Mouse (Mus musculus) liver, embryonic 14.5 days (tissue): ENCODE data around the gene Apoe. TPM values are rescaled to one million over a fixed set of nuclear protein-coding genes. Genes with fewer than 3 reads are reported as not detected.

Experiments used
- ATAC-seq: fragments of 200-750 bp; cut with Nextera tagmentation; 2 replicates; pipeline ENCODE4 v1.8.0; 2017; ENCODE audit warnings: moderate number of reproducible peaks, mild to moderate bottlenecking, moderate library complexity; ENCODE audit not compliant: insufficient read depth
- DNase-seq, 3 experiments: peaks; one replicate each; pipeline ENCODE4 v3.0.0-alpha.2; 2012 to 2013; ENCODE audit warnings: low read depth in 3 of 3, low spot score in 3 of 3
- H3K27ac ChIP-seq: fragments of 300-500 bp; sonication (generic); 2 replicates; pipeline ENCODE4 v1.5.1; 2014; ENCODE audit warnings: moderate library complexity, mild to moderate bottlenecking, control low read depth, inconsistent platforms
- H3K27me3 ChIP-seq: fragments of 300-500 bp; sonication (generic); 2 replicates; pipeline ENCODE4 v1.6.1; 2014; ENCODE audit warnings: mild to moderate bottlenecking, low read length, moderate library complexity; ENCODE audit not compliant: control insufficient read depth, insufficient read depth
- H3K36me3 ChIP-seq: fragments of 300-500 bp; sonication (generic); replicated peaks from 2 replicates; pipeline ENCODE4 v1.6.1; 2014; ENCODE audit warnings: low read depth; ENCODE audit not compliant: control insufficient read depth, insufficient read depth
- H3K4me1 ChIP-seq, 2 experiments: fragments of 200-500 bp in 1 of 2; fragments of 300-500 bp in 1 of 2; sonication (generic) in 1 of 2; replicated peaks; 2 replicates each; pipeline ENCODE4 v1.6.1; 2012 to 2014; ENCODE audit warnings: antibody characterized with exemption in 1 of 2, inconsistent platforms in 1 of 2, low read length in 1 of 2; ENCODE audit not compliant: control insufficient read depth in 2 of 2, insufficient read depth in 2 of 2
- H3K4me2 ChIP-seq: fragments of 300-500 bp; sonication (generic); 2 replicates; pipeline ENCODE4 v1.6.1; 2014; ENCODE audit warnings: low read depth, mild to moderate bottlenecking, control low read depth, moderate library complexity
- H3K4me3 ChIP-seq, 2 experiments: fragments of 200-500 bp in 1 of 2; fragments of 300-500 bp in 1 of 2; sonication (generic) in 1 of 2; 2 replicates each; pipeline ENCODE4 v1.5.1; 2012 to 2014; ENCODE audit warnings: low read depth in 2 of 2, low read length in 2 of 2, mild to moderate bottlenecking in 2 of 2, control low read depth in 1 of 2, inconsistent platforms in 1 of 2, moderate library complexity in 1 of 2; ENCODE audit not compliant: insufficient read depth in 1 of 2
- H3K9ac ChIP-seq: fragments of 300-500 bp; sonication (generic); replicated peaks from 2 replicates; pipeline ENCODE4 v1.6.1; 2014; ENCODE audit warnings: mild to moderate bottlenecking, control low read depth, moderate library complexity
- H3K9me3 ChIP-seq: fragments of 300-500 bp; sonication (generic); 2 replicates; pipeline ENCODE4 v1.6.1; 2016; ENCODE audit warnings: low read length, mixed read lengths; ENCODE audit not compliant: control insufficient read depth
- CTCF ChIP-seq: IDR thresholded peaks from 2 replicates; pipeline ENCODE4 v1.5.1; 2016; ENCODE audit warnings: antibody characterized with exemption, low read depth, control low read depth
- EP300 ChIP-seq: IDR thresholded peaks from 2 replicates; pipeline ENCODE4 v1.6.1; 2016; ENCODE audit warnings: antibody characterized with exemption, low read depth
- WGBS: fragments of 180-500 bp; shearing (Covaris S2); extraction: QIAGEN DNeasy Blood & Tissue Kit; methylation state at CpG from one replicate; pipeline ENCODE4 v1.1.7; 2014; ENCODE audit not compliant: insufficient replicate concordance; 5-methylcytosine and 5-hydroxymethylcytosine counted together
- polyA plus RNA-seq, 2 experiments: library from polyadenylated mRNA; depleted of rRNA in 1 of 2; stranded (reverse) in 1 of 2; unstranded in 1 of 2; fragments of >200 nt; fragmentation: Nextera tagmentation in 1 of 2; extraction: Ambion mirVana in 1 of 2; gene quantifications; 2 replicates each; pipeline versions ENCODE4 v1.2.1 to v1.2.3; 2012 to 2014

The Apoe gene
- polyA plus RNA-seq, 2 experiments: 1,630 to 2,400 TPM

DNA sequence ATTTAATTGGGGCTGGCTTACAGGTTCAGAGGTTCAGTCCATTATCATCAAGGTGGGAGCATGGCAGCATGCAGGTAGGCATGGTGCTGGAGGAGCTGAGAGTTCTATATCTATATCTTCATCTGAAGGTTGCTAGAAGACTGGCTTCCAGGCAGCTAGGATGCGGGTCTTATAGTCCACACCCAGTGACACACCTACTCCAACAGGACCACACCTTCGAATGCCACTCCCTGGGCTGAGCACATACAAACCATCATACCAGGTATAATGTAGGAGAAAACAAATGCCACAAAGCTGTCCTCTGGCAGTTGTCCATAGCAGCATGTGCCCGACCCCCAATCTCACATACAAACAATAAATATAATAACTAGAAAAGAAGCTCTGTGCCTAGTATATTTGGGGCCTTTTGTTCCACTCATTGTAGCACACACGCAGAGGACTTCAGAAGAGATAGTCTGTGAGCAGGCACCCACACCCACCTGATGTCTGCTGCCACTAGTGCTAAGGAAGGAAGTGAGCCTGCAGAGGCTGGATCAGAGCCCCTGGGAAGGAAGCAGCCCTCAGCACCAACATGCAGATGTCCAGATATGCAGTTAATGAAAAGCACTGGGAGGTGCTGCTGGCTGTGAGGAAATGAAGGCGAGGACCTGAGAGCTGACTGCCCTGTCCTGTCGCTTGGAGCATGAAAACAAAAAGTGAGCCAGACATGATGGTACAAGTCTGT is 47.8 kb downstream of the Apoe start:
- WGBS: 46% methylated on average over 6 of the region's 6 CpGs
- Histone ChIP-seq H3K4me1 (peaks cover 10% of the 10 kb centered on the region in 2 experiments), H3K4me3 (no peak overlapping the region), H3K27me3 (no peaks in the 10 kb centered on the region), H3K9ac (no peak overlapping the region; the same call in 1 of the 2 replicates), H3K27ac (0 out of 2 replicates have a peak overlapping the region, but pooled peaks have one; percentile 12), H3K4me2 (peak overlapping the region; percentile 18), H3K9me3 (no peaks in the 10 kb centered on the region), H3K36me3 (peaks cover 32% of the 10 kb centered on the region)
- peak; percentile 55; the same call in 1 of the 2 replicates for ATAC-seq
- TF ChIP-seq EP300 (no peak), CTCF (no peak)
- no peak for DNase-seq

Other genes starting within 250 kb of the Apoe start
- gene Mark4, start 240.4 kb downstream of the Apoe start, polyA plus RNA-seq (2012; rRNA removed): 2.4 and 2.5 TPM in 2 replicates
- gene Mark4, start 240.4 kb downstream of the Apoe start, polyA plus RNA-seq (2014; fragmentation: Nextera tagmentation; extraction: Ambion mirVana): 0.80 and 2.5 TPM in 2 replicates
- gene Exoc3l2, start 235.9 kb downstream of the Apoe start, polyA plus RNA-seq (2012; rRNA removed): 1.7 and 1.9 TPM in 2 replicates
- gene Exoc3l2, start 235.9 kb downstream of the Apoe start, polyA plus RNA-seq (2014; fragmentation: Nextera tagmentation; extraction: Ambion mirVana): 0.48 and 0.78 TPM in 2 replicates
- gene Bloc1s3, start 190.8 kb downstream of the Apoe start, polyA plus RNA-seq (2012; rRNA removed): 2.0 and 2.7 TPM in 2 replicates
- gene Bloc1s3, start 190.8 kb downstream of the Apoe start, polyA plus RNA-seq (2014; fragmentation: Nextera tagmentation; extraction: Ambion mirVana): 0.39 and 0.56 TPM in 2 replicates
- 24.1 and 28.1 TPM in 2 replicates for gene Trappc6a, start 190.8 kb downstream of the Apoe start, polyA plus RNA-seq (2012; rRNA removed)
- 40.0 and 40.2 TPM in 2 replicates for gene Trappc6a, start 190.8 kb downstream of the Apoe start, polyA plus RNA-seq (2014; fragmentation: Nextera tagmentation; extraction: Ambion mirVana)
- 0.01 and 0.04 TPM in 2 replicates for gene Nkpd1, start 181.3 kb downstream of the Apoe start, polyA plus RNA-seq (2012; rRNA removed)
- not detected in 2 replicates for gene Nkpd1, start 181.3 kb downstream of the Apoe start, polyA plus RNA-seq (2014; fragmentation: Nextera tagmentation; extraction: Ambion mirVana)
- 21.8 and 27.0 TPM in 2 replicates for gene Ppp1r37, start 136.1 kb downstream of the Apoe start, polyA plus RNA-seq (2012; rRNA removed)
- 1.5 and 2.0 TPM in 2 replicates for gene Ppp1r37, start 136.1 kb downstream of the Apoe start, polyA plus RNA-seq (2014; fragmentation: Nextera tagmentation; extraction: Ambion mirVana)
- 0.66 and 0.96 TPM in 2 replicates for gene Zfp296, start 121.9 kb downstream of the Apoe start, polyA plus RNA-seq (2012; rRNA removed)
- 0.38 and 0.41 TPM in 2 replicates for gene Zfp296, start 121.9 kb downstream of the Apoe start, polyA plus RNA-seq (2014; fragmentation: Nextera tagmentation; extraction: Ambion mirVana)
- 34.8 and 39.6 TPM in 2 replicates for gene Gemin7, start 121.6 kb downstream of the Apoe start, polyA plus RNA-seq (2012; rRNA removed)
- 83.1 and 91.6 TPM in 2 replicates for gene Gemin7, start 121.6 kb downstream of the Apoe start, polyA plus RNA-seq (2014; fragmentation: Nextera tagmentation; extraction: Ambion mirVana)
- 21.3 and 23.3 TPM in 2 replicates for gene Clasrp, start 94.7 kb downstream of the Apoe start, polyA plus RNA-seq (2012; rRNA removed)
- gene Clasrp, start 94.7 kb downstream of the Apoe start, polyA plus RNA-seq (2014; fragmentation: Nextera tagmentation; extraction: Ambion mirVana): 7.5 and 8.6 TPM in 2 replicates
- gene Relb, start 69.8 kb downstream of the Apoe start, polyA plus RNA-seq (2012; rRNA removed): 1.0 and 1.1 TPM in 2 replicates
- 0.89 and 1.2 TPM in 2 replicates for gene Relb, start 69.8 kb downstream of the Apoe start, polyA plus RNA-seq (2014; fragmentation: Nextera tagmentation; extraction: Ambion mirVana)
- gene Clptm1, start 34.2 kb downstream of the Apoe start, polyA plus RNA-seq (2012; rRNA removed): 20.6 and 20.9 TPM in 2 replicates
- gene Clptm1, start 34.2 kb downstream of the Apoe start, polyA plus RNA-seq (2014; fragmentation: Nextera tagmentation; extraction: Ambion mirVana): 44.4 and 50.4 TPM in 2 replicates
- 494 and 507 TPM in 2 replicates for gene Apoc2, start 21.2 kb downstream of the Apoe start, polyA plus RNA-seq (2012; rRNA removed)
- gene Apoc2, start 21.2 kb downstream of the Apoe start, polyA plus RNA-seq (2014; fragmentation: Nextera tagmentation; extraction: Ambion mirVana): 990 and 1,023 TPM in 2 replicates
- gene Gm44805, start 17.8 kb downstream of the Apoe start, polyA plus RNA-seq (2012; rRNA removed): 3.3 and 5.1 TPM in 2 replicates
- gene Gm44805, start 17.8 kb downstream of the Apoe start, polyA plus RNA-seq (2014; fragmentation: Nextera tagmentation; extraction: Ambion mirVana): 29.0 and 48.5 TPM in 2 replicates
- gene Apoc4, start 17.7 kb downstream of the Apoe start, polyA plus RNA-seq (2012; rRNA removed): 90.9 and 154 TPM in 2 replicates
- gene Apoc4, start 17.7 kb downstream of the Apoe start, polyA plus RNA-seq (2014; fragmentation: Nextera tagmentation; extraction: Ambion mirVana): 181 and 200 TPM in 2 replicates
- gene Apoc1, start 6.5 kb downstream of the Apoe start, polyA plus RNA-seq (2012; rRNA removed): 203 and 204 TPM in 2 replicates
- 390 TPM in 2 replicates for gene Apoc1, start 6.5 kb downstream of the Apoe start, polyA plus RNA-seq (2014; fragmentation: Nextera tagmentation; extraction: Ambion mirVana)
- 53.7 and 57.3 TPM in 2 replicates for gene Tomm40, start 16.2 kb upstream of the Apoe start, polyA plus RNA-seq (2012; rRNA removed)
- 58.2 and 75.8 TPM in 2 replicates for gene Tomm40, start 16.2 kb upstream of the Apoe start, polyA plus RNA-seq (2014; fragmentation: Nextera tagmentation; extraction: Ambion mirVana)
- gene Nectin2, start 51.3 kb upstream of the Apoe start, polyA plus RNA-seq (2012; rRNA removed): 7.8 and 8.9 TPM in 2 replicates
- gene Nectin2, start 51.3 kb upstream of the Apoe start, polyA plus RNA-seq (2014; fragmentation: Nextera tagmentation; extraction: Ambion mirVana): 10.2 and 10.3 TPM in 2 replicates
- gene Bcam, start 71.8 kb upstream of the Apoe start, polyA plus RNA-seq (2012; rRNA removed): 6.3 and 7.6 TPM in 2 replicates
- gene Bcam, start 71.8 kb upstream of the Apoe start, polyA plus RNA-seq (2014; fragmentation: Nextera tagmentation; extraction: Ambion mirVana): 4.9 and 6.6 TPM in 2 replicates
- 0.95 and 1.2 TPM in 2 replicates for gene Cblc, start 97.6 kb upstream of the Apoe start, polyA plus RNA-seq (2012; rRNA removed)
- 1.1 and 1.3 TPM in 2 replicates for gene Cblc, start 97.6 kb upstream of the Apoe start, polyA plus RNA-seq (2014; fragmentation: Nextera tagmentation; extraction: Ambion mirVana)
- 2.7 and 3.1 TPM in 2 replicates for gene Bcl3, start 123.6 kb upstream of the Apoe start, polyA plus RNA-seq (2012; rRNA removed)
- 3.5 and 3.8 TPM in 2 replicates for gene Bcl3, start 123.6 kb upstream of the Apoe start, polyA plus RNA-seq (2014; fragmentation: Nextera tagmentation; extraction: Ambion mirVana)
- gene Gm19345, start 152.8 kb upstream of the Apoe start, polyA plus RNA-seq (2012; rRNA removed): not detected in 2 replicates
- not detected in 2 replicates for gene Gm19345, start 152.8 kb upstream of the Apoe start, polyA plus RNA-seq (2014; fragmentation: Nextera tagmentation; extraction: Ambion mirVana)
- gene Ceacam16, start 162.1 kb upstream of the Apoe start, polyA plus RNA-seq (2012; rRNA removed): 0.04 TPM in 1 of 2 replicates, not detected in the other
- gene Ceacam16, start 162.1 kb upstream of the Apoe start, polyA plus RNA-seq (2014; fragmentation: Nextera tagmentation; extraction: Ambion mirVana): 0.08 TPM in 1 of 2 replicates, not detected in the other
- 0.01 TPM in 1 of 2 replicates, not detected in the other for gene Ceacam19, start 188.8 kb upstream of the Apoe start, polyA plus RNA-seq (2012; rRNA removed)
- not detected in 2 replicates for gene Ceacam19, start 188.8 kb upstream of the Apoe start, polyA plus RNA-seq (2014; fragmentation: Nextera tagmentation; extraction: Ambion mirVana)
- gene Pvr, start 222.0 kb upstream of the Apoe start, polyA plus RNA-seq (2012; rRNA removed): 2.3 and 2.6 TPM in 2 replicates
- gene Pvr, start 222.0 kb upstream of the Apoe start, polyA plus RNA-seq (2014; fragmentation: Nextera tagmentation; extraction: Ambion mirVana): 0.95 and 1.8 TPM in 2 replicates